Mouse (Mus musculus): Measurements from ENCODE around the gene Fgf14. TPM values are rescaled to one million over a fixed set of nuclear protein-coding genes. Genes with fewer than 3 reads are reported as not detected.
"Not testable (repeated sequence)": the region's sequence is repeated elsewhere in the genome, so short reads cannot be mapped to it uniquely, and the experiment has no call there.

Gene Fgf14
- polyA plus RNA-seq, 1 experiment, result 0.03 TPM

DNA sequence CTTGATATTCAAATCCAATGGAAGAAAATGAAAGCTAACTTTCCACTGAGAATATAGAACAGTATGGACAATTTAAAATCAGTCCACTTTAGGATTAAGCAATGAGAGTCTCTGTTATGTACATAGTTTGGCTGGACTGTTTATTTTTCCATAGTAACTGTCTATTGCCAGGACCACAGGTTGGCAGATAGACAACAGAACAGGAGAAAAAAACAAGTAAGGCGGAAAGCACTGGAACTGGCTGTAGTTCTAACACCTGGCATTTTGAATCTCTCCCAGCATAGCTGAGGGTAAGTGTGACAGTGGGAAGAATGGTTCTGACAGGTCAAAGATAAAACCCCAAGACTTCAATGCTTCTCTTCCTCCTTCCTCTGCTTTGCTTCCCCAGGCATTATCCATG, 110.5 kb downstream of the Fgf14 start:
- TF ChIP-seq POLR2A (IDR thresholded peaks at IDR 0.05; ENCODE audit: low read depth, low read length) (no peak), CTCF (IDR thresholded peaks at IDR 0.05; ENCODE audit: extremely low read depth, insufficient read length, insufficient replicate concordance, low read depth, low read length) (no peak)
- 67% methylated on average over 1 of the region's 1 CpGs for WGBS
- H3K27me3 ChIP-seq (ENCODE audit: control insufficient read depth, insufficient read depth, low read length), result no peaks in the 10 kb centered on the region
- no peaks in the 10 kb centered on the region for H3K4me1 ChIP-seq (ENCODE audit: control insufficient read depth, insufficient read depth, insufficient read length, low read length)
- no peak overlapping the region for H3K27ac ChIP-seq (ENCODE audit: insufficient read depth, low read depth, low read length)
- no peak overlapping the region for H3K4me3 ChIP-seq (ENCODE audit: low read depth, low read length)
- H3K36me3 ChIP-seq (ENCODE audit: control insufficient read depth, insufficient read depth, low read length), result no peaks in the 10 kb centered on the region

DNA sequence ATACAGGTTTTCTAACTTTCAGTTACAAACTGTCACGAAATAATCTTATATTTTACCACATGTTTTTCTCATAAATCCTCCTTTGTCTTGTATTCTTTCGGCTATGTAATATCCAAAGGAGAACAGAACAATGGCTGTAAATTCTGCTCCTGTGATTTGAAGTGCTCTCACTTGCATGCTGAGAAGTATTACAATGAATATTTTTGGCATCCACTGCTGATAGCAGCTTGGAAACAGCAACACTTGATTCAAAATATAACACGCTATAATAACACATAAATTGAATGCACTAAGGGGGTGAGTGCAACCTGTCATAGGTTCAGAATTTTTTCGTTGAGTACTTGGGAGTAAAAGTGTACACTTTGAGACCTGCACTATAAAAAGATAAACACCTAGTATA, 115.4 kb downstream of the Fgf14 start:
- no peaks in the 10 kb centered on the region for H3K27me3 ChIP-seq (ENCODE audit: control insufficient read depth, insufficient read depth, low read length)
- H3K4me3 ChIP-seq (ENCODE audit: low read depth, low read length), result no peak overlapping the region
- H3K4me1 ChIP-seq (ENCODE audit: control insufficient read depth, insufficient read depth, insufficient read length, low read length), result no peaks in the 10 kb centered on the region
- H3K36me3 ChIP-seq (ENCODE audit: control insufficient read depth, insufficient read depth, low read length), result no peaks in the 10 kb centered on the region
- WGBS, result 70% methylated on average over 4 of the region's 4 CpGs
- H3K27ac ChIP-seq (ENCODE audit: insufficient read depth, low read depth, low read length), result no peak overlapping the region
- TF ChIP-seq POLR2A (IDR thresholded peaks at IDR 0.05; ENCODE audit: low read depth, low read length), result no peak
- TF ChIP-seq CTCF (IDR thresholded peaks at IDR 0.05; ENCODE audit: extremely low read depth, insufficient read length, insufficient replicate concordance, low read depth, low read length), result no peak

DNA sequence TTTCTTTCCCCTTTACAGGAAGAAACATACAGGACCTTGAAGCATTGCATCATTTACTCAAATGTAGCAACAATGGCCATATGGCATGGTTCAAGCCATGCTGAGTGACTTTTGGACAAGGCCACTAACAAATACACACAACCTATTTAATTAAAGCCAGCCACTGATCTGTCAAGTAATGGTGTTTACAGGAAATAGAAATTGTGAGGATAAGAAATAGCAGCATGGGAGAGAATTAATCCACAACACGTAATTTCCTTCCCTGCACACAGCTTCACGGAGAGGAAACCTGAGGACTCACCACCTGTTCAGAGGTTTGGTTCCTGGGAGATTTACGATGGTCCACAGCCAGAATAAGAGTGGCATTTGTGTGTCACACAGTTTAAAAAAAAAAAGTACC, 140.8 kb downstream of the Fgf14 start:
- 64% methylated on average over 3 of the region's 3 CpGs for WGBS
- Histone ChIP-seq H3K36me3 (ENCODE audit: control insufficient read depth, insufficient read depth, low read length) (no peaks in the 10 kb centered on the region), H3K4me1 (ENCODE audit: control insufficient read depth, insufficient read depth, insufficient read length, low read length) (no peaks in the 10 kb centered on the region), H3K27ac (ENCODE audit: insufficient read depth, low read depth, low read length) (no peak overlapping the region), H3K4me3 (ENCODE audit: low read depth, low read length) (no peak overlapping the region), H3K27me3 (ENCODE audit: control insufficient read depth, insufficient read depth, low read length) (no peaks in the 10 kb centered on the region)
- no peak for TF ChIP-seq POLR2A (IDR thresholded peaks at IDR 0.05; ENCODE audit: low read depth, low read length)
- no peak for TF ChIP-seq CTCF (IDR thresholded peaks at IDR 0.05; ENCODE audit: extremely low read depth, insufficient read length, insufficient replicate concordance, low read depth, low read length)

DNA sequence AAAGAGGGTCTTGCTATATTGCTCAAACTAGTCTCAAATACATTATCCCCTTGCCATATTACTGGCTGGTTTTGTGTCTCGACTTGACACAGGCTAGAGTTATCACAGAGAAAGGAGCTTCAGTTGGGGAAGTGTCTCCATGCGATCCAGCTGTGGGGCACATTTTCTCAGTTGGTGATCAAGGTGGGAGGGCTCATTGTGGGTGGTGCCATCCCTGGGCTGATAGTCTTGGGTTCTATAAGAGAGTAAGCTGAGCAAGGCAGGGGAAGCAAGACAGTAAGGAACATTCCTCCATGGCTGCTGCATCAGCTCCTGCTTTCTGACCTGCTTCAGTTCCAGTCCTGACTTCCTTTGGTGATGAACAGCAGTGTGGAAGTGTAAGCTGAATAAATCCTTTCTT, 141.6 kb downstream of the Fgf14 start:
- not testable (repeated sequence) for H3K36me3 ChIP-seq (ENCODE audit: control insufficient read depth, insufficient read depth, low read length); H3K27me3 ChIP-seq (ENCODE audit: control insufficient read depth, insufficient read depth, low read length)
- WGBS, result 63% methylated on average over 2 of the region's 2 CpGs

DNA sequence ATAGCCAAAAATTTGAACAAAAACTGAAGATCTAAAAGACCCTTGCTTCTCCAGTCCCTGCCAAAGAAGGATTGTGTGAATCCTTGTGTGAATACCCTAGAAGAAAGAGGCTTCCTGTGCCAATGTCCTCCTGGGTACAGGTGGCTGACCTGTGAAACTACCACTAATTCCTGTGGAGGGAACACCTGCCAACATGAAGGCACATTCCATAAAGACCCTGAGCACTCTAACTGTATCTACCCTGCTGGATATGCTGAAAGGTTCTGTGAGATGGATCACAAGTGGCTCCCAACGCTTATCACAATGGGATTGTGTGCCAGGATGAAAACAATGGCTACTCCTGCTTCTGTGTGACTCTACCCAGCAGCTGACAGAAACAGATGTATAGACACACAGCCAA, 144.9 kb downstream of the Fgf14 start:
- no peak for TF ChIP-seq CTCF (IDR thresholded peaks at IDR 0.05; ENCODE audit: extremely low read depth, insufficient read length, insufficient replicate concordance, low read depth, low read length)
- TF ChIP-seq POLR2A (IDR thresholded peaks at IDR 0.05; ENCODE audit: low read depth, low read length), result no peak
- 66% methylated on average over 1 of the region's 1 CpGs for WGBS
- no peaks in the 10 kb centered on the region for H3K4me1 ChIP-seq (ENCODE audit: control insufficient read depth, insufficient read depth, insufficient read length, low read length)

More for the DNA sequence above, 141.6 kb downstream of the Fgf14 start:
- H3K4me3 ChIP-seq (ENCODE audit: low read depth, low read length); H3K27ac ChIP-seq (ENCODE audit: insufficient read depth, low read depth, low read length); H3K4me1 ChIP-seq (ENCODE audit: control insufficient read depth, insufficient read depth, insufficient read length, low read length): not testable (repeated sequence)

DNA sequence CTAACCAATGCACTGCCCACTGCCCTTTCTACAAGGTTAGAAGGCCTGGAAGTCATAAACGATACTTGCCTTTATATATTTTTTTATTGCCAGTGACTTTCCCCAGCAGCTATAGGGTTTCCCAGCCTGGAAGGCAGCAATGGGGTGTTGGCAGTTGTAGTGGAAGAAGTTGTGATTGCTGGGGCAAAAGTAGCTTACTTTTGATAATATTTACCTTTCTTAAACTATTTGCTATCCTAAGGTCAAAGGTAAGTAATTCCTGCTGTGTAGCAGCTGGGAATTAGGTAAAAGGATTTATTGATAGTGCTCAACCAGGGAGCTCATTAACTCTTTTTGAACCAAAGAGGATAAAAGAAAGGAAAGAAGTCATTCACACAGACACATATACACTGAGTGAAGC, 164.9 kb downstream of the Fgf14 start:
- Histone ChIP-seq H3K27me3 (ENCODE audit: control insufficient read depth, insufficient read depth, low read length) (no peaks in the 10 kb centered on the region), H3K4me1 (ENCODE audit: control insufficient read depth, insufficient read depth, insufficient read length, low read length) (no peaks in the 10 kb centered on the region), H3K4me3 (ENCODE audit: low read depth, low read length) (no peak overlapping the region), H3K36me3 (ENCODE audit: control insufficient read depth, insufficient read depth, low read length) (no peaks in the 10 kb centered on the region), H3K27ac (ENCODE audit: insufficient read depth, low read depth, low read length) (no peak overlapping the region)
- no peak for TF ChIP-seq POLR2A (IDR thresholded peaks at IDR 0.05; ENCODE audit: low read depth, low read length)
- TF ChIP-seq CTCF (IDR thresholded peaks at IDR 0.05; ENCODE audit: extremely low read depth, insufficient read length, insufficient replicate concordance, low read depth, low read length), result no peak
- WGBS, result 22% methylated on average over 1 of the region's 1 CpGs

More for the DNA sequence above, 144.9 kb downstream of the Fgf14 start:
- no peak overlapping the region for H3K27ac ChIP-seq (ENCODE audit: insufficient read depth, low read depth, low read length)
- H3K27me3 ChIP-seq (ENCODE audit: control insufficient read depth, insufficient read depth, low read length), result no peaks in the 10 kb centered on the region
- no peaks in the 10 kb centered on the region for H3K36me3 ChIP-seq (ENCODE audit: control insufficient read depth, insufficient read depth, low read length)
- H3K4me3 ChIP-seq (ENCODE audit: low read depth, low read length), result no peak overlapping the region

DNA sequence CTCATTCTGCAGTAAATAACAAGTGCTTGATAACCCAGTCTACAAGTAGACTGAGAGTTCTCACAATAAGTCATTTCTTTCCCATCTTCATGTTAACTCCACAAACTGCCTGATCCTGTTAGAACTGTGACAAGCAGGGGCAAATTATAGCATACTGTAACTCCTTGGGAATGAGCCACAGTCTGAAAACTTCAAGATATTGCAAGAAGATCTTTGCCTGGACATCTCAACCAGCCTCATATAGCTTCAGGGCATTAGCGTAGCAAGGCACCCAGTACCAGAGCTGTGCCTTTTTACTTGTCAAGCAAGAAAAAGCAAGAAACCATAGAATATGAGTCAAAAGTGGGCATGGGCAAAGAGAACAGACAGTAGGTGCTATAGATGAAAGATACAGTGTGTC, 188.0 kb downstream of the Fgf14 start:
- no peaks in the 10 kb centered on the region for H3K27me3 ChIP-seq (ENCODE audit: control insufficient read depth, insufficient read depth, low read length)
- H3K4me1 ChIP-seq (ENCODE audit: control insufficient read depth, insufficient read depth, insufficient read length, low read length), result no peaks in the 10 kb centered on the region
- H3K4me3 ChIP-seq (ENCODE audit: low read depth, low read length), result no peak overlapping the region
- no peak for TF ChIP-seq CTCF (IDR thresholded peaks at IDR 0.05; ENCODE audit: extremely low read depth, insufficient read length, insufficient replicate concordance, low read depth, low read length)
- no peak for TF ChIP-seq POLR2A (IDR thresholded peaks at IDR 0.05; ENCODE audit: low read depth, low read length)
- no peaks in the 10 kb centered on the region for H3K36me3 ChIP-seq (ENCODE audit: control insufficient read depth, insufficient read depth, low read length)
- no peak overlapping the region for H3K27ac ChIP-seq (ENCODE audit: insufficient read depth, low read depth, low read length)
- 96% methylated on average over 1 of the region's 1 CpGs for WGBS

DNA sequence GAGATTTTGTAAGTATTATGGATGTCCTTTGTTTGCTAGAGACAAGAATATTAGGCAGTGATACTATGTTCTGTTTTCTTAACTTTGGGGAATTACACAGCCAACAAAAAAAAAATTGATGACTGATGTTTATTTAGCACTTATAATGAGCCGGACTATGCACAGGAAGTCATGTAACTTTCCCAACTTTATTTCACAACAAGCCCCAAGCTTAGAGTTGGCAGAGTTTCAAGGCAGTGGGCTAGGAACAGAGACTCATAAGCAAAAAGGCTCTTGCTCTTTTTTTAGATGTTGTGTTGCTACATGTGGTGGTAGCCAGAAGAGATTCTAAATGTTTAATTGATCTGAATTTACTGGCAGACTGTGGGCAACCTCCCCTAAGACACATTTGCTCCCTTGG, 191.7 kb downstream of the Fgf14 start:
- no peak overlapping the region for H3K27ac ChIP-seq (ENCODE audit: insufficient read depth, low read depth, low read length)
- H3K4me1 ChIP-seq (ENCODE audit: control insufficient read depth, insufficient read depth, insufficient read length, low read length), result no peaks in the 10 kb centered on the region
- no peaks in the 10 kb centered on the region for H3K36me3 ChIP-seq (ENCODE audit: control insufficient read depth, insufficient read depth, low read length)
- H3K4me3 ChIP-seq (ENCODE audit: low read depth, low read length), result no peak overlapping the region
- H3K27me3 ChIP-seq (ENCODE audit: control insufficient read depth, insufficient read depth, low read length), result no peaks in the 10 kb centered on the region
- TF ChIP-seq POLR2A (IDR thresholded peaks at IDR 0.05; ENCODE audit: low read depth, low read length), result no peak
- TF ChIP-seq CTCF (IDR thresholded peaks at IDR 0.05; ENCODE audit: extremely low read depth, insufficient read length, insufficient replicate concordance, low read depth, low read length), result no peak
- WGBS, result 35% methylated on average over 1 of the region's 1 CpGs
